In genomic region chr17:47038844-47039803, GRCm38 (mm10) we compare ENCODE assay signal across 8 mouse cellular contexts. TPM values are rescaled to one million over a fixed set of nuclear protein-coding genes. Genes with fewer than 3 reads are reported as not detected.
DNase-seq lines count a peak whose midpoint lies in the region; ATAC-seq and TF ChIP-seq lines count a peak whose summit lies in the region.

No protein-coding gene starts in this region.

- peak overlapping the region; percentile 22 for H3K9ac ChIP-seq in forebrain, postnatal 0 days
- peak overlapping the region; percentile 29; the same call in 1 of the 2 replicates for H3K9ac ChIP-seq in lung, embryonic 14.5 days

- no peaks in the 10 kb centered on the region for H3K9me3 ChIP-seq in G1E (replicated peaks)
- no peaks in the 10 kb centered on the region for H3K9me3 ChIP-seq in forebrain, postnatal 0 days (ENCODE audit: low read length)
- H3K9me3 ChIP-seq in lung, embryonic 14.5 days (ENCODE audit: low read depth, low read length), result peaks cover 2% of the 10 kb centered on the region; the same call in 1 of the 2 replicates

- no peak for ATAC-seq in G1E (ENCODE audit: extremely low read depth, insufficient number of reproducible peaks, low FRiP score, poor library complexity, severe bottlenecking)
- ATAC-seq in forebrain, postnatal 0 days, result peak; percentile 93
- ATAC-seq in lung, embryonic 14.5 days (ENCODE audit: insufficient read depth), result peak; percentile 85

- peak overlapping the region; percentile 45 for H3K4me2 ChIP-seq in forebrain, postnatal 0 days (ENCODE audit: low read depth)
- H3K4me2 ChIP-seq in lung, embryonic 14.5 days, result peak overlapping the region; percentile 54

- no peak overlapping the region for H3K4me3 ChIP-seq in G1E (ENCODE audit: low read depth, low read length)
- peak overlapping the region; percentile 25 for H3K4me3 ChIP-seq in forebrain, postnatal 0 days (ENCODE audit: low read depth, low read length)
- H3K4me3 ChIP-seq in lung, embryonic 14.5 days (ENCODE audit: low read depth, low read length), result peak overlapping the region; percentile 23
- H3K4me3 ChIP-seq in olfactory bulb, adult 2 months (ENCODE audit: insufficient read depth, low read depth, low read length), result no peak overlapping the region

- DNase-seq in G1E (ENCODE audit: low spot score), result peak; percentile 21
- DNase-seq in cerebellum, adult 18-20 months, result peak; percentile 79 to 88
- DNase-seq in forebrain, postnatal 0 days, result peak; percentile 91
- peak; percentile 93 for DNase-seq in heart, postnatal 4 days
- peak; percentile 76 to 87 for DNase-seq in layer of hippocampus, adult 8-10 months (ENCODE audit: low spot score in 2 of 2)
- DNase-seq in lung, embryonic 14.5 days, result peak; percentile 93
- peak; percentile 40 to 45 for DNase-seq in thymus, adult 18-20 months

- H3K36me3 ChIP-seq in G1E (replicated peaks), result no peaks in the 10 kb centered on the region
- no peaks in the 10 kb centered on the region for H3K36me3 ChIP-seq in forebrain, postnatal 0 days (ENCODE audit: insufficient read depth)
- H3K36me3 ChIP-seq in lung, embryonic 14.5 days (ENCODE audit: insufficient read depth), result no peaks in the 10 kb centered on the region

- H3K4me1 ChIP-seq in G1E (ENCODE audit: insufficient read depth, low read depth, low read length), result peaks cover 2% of the 10 kb centered on the region; the same call in 1 of the 2 replicates
- no peaks in the 10 kb centered on the region for H3K4me1 ChIP-seq in forebrain, postnatal 0 days (ENCODE audit: insufficient read depth)
- no peaks in the 10 kb centered on the region for H3K4me1 ChIP-seq in lung, embryonic 14.5 days (ENCODE audit: insufficient read depth)
- no peaks in the 10 kb centered on the region for H3K4me1 ChIP-seq in olfactory bulb, adult 2 months (ENCODE audit: control insufficient read depth, insufficient read depth, low read length)

- peak overlapping the region; percentile 76 for H3K27ac ChIP-seq in forebrain, postnatal 0 days (ENCODE audit: low read depth, low read length)
- peak overlapping the region; percentile 65 for H3K27ac ChIP-seq in lung, embryonic 14.5 days (ENCODE audit: low read depth)
- peak overlapping the region; percentile 45 for H3K27ac ChIP-seq in olfactory bulb, adult 2 months (ENCODE audit: insufficient read depth, low read depth, low read length)

- 12% methylated on average over 18 of the region's 18 CpGs for WGBS in forebrain, postnatal 0 days
- 16% methylated on average over 18 of the region's 18 CpGs for WGBS in lung, embryonic 14.5 days
- 10% methylated on average over 18 of the region's 18 CpGs for WGBS in olfactory bulb, adult 2 months

- TF ChIP-seq CTCF in G1E (IDR thresholded peaks at IDR 0.05; ENCODE audit: low read depth, low read length), result peak; percentile 74
- peak; percentile 99 for TF ChIP-seq CTCF in forebrain, postnatal 0 days (IDR thresholded peaks at IDR 0.05; ENCODE audit: low read depth)
- peak; percentile 99 for TF ChIP-seq CTCF in lung, embryonic 14.5 days (IDR thresholded peaks at IDR 0.05; ENCODE audit: low read depth)
- TF ChIP-seq CTCF in olfactory bulb, adult 2 months (IDR thresholded peaks at IDR 0.05; ENCODE audit: insufficient read depth, low read depth, low read length), result peak; percentile 99

- H3K27me3 ChIP-seq in G1E (ENCODE audit: insufficient read depth, low read length), result peaks cover 36% of the 10 kb centered on the region
- no peaks in the 10 kb centered on the region for H3K27me3 ChIP-seq in forebrain, postnatal 0 days (ENCODE audit: insufficient read depth, low read length)
- H3K27me3 ChIP-seq in lung, embryonic 14.5 days (ENCODE audit: insufficient read depth, low read length), result no peaks in the 10 kb centered on the region

- TF ChIP-seq POLR2A in olfactory bulb, adult 2 months (IDR thresholded peaks at IDR 0.05; ENCODE audit: insufficient read depth, low read depth, low read length), result no peak

RNA-seq across cellular contexts. Expression of gene Ubr2, which starts 28.8 kb away (rescaled TPM):
- total RNA-seq in G1E (2014; fragmentation: Nextera tagmentation) (116 and 131 TPM in 2 replicates), G1E (2017) (43.0 and 51.4 TPM in 2 replicates)
- polyA plus RNA-seq in G1E (2012), result 12.3 and 14.6 TPM in 2 replicates
- total RNA-seq in forebrain, postnatal 0 days (2014; rRNA removed), result 22.0 and 23.1 TPM in 2 replicates
- 4.3 and 7.8 TPM in 2 replicates for polyA plus RNA-seq in forebrain, postnatal 0 days (2015; fragmentation: Nextera tagmentation; extraction: Ambion mirVana)
- total RNA-seq in heart, postnatal 4 days (2021), result 10 to 100 TPM; 44.9 to 49.5 TPM
- 10 to 100 TPM; 54.3 to 73.3 (median 66.3) TPM for total RNA-seq in layer of hippocampus, adult 8-10 months (2022)
- 26.8 and 28.6 TPM in 2 replicates for polyA plus RNA-seq in lung, embryonic 14.5 days (2014; fragmentation: Nextera tagmentation; extraction: Ambion mirVana)
- polyA plus RNA-seq in olfactory bulb, adult 2 months (2012; ENCODE audit: insufficient read depth, insufficient read length, low replicate concordance, missing spikeins), result 289 TPM in 1 of 2 replicates, not detected in the other

Comparison
In these comparisons a context has a peak if more than half of its experiments do, and no peak if none do; other contexts are left out.
1. DNase-seq: peak in every context shown above with its lines; median percentile 93 in heart, postnatal 4 days; 93 in lung, embryonic 14.5 days; 91 in forebrain, postnatal 0 days; 84 in cerebellum, adult 18-20 months; 82 in layer of hippocampus, adult 8-10 months; 42 in thymus, adult 18-20 months; 21 in G1E.
2. H3K4me3 ChIP-seq: peak in forebrain, postnatal 0 days (single experiment) and lung, embryonic 14.5 days (single experiment); none in G1E (single experiment) and olfactory bulb, adult 2 months (single experiment).
3. Peak in every context shown above with its lines, with median percentiles within 50 percentile points of each other: CTCF ChIP-seq and H3K27ac ChIP-seq.